Mouse (Mus musculus) erythroid progenitor cell, adult 5-6 weeks (primary cell): ENCODE results near the gene Cdc34b. TPM values are rescaled to one million over a fixed set of nuclear protein-coding genes. Genes with fewer than 3 reads are reported as not detected.

Experiments used
- ATAC-seq: replicated peaks from 2 replicates; pipeline ENCODE4 v1.8.0; 2016; ENCODE audit warnings: moderate number of reproducible peaks, mild to moderate bottlenecking, moderate TSS enrichment, inconsistent platforms; ENCODE audit not compliant: poor library complexity, low FRiP score, severe bottlenecking
- total RNA-seq, 2 experiments: library from RNA; stranded (forward) in 1 of 2; stranded (reverse) in 1 of 2; fragments of 150-400 nt in 1 of 2; fragments of 186-747, 209-891 nt in 1 of 2; gene quantifications; 2 replicates each; pipeline versions ENCODE4 v1.2.3 to v1.2.4; 2015 to 2017; ENCODE audit warnings: low replicate concordance in 2 of 2

The Cdc34b gene
- total RNA-seq, 2 experiments from 2014 or later: 0.15 TPM; not detected in 1

GRCm38 (mm10) chr11:94731229-94731628, 10.4 kb upstream of the Cdc34b start:
- no peak for ATAC-seq

GRCm38 (mm10) chr11:94732773-94733172, 8.8 kb upstream of the Cdc34b start:
- 0 out of 2 replicates have a peak, but pooled peaks have one; percentile 41 for ATAC-seq

- ATAC-seq: no peak
Measured at GRCm38 (mm10) chr11:94735746-94736145, 5.8 kb upstream of the Cdc34b start.

GRCm38 (mm10) chr11:94752946-94753713, 11.5 kb downstream of the Cdc34b start:
- ATAC-seq: no peak

GRCm38 (mm10) chr11:94759916-94760315, 18.3 kb downstream of the Cdc34b start:
- ATAC-seq: no peak

GRCm38 (mm10) chr11:94760364-94760763, 18.8 kb downstream of the Cdc34b start:
- no peak for ATAC-seq

- no peak for ATAC-seq
Measured at GRCm38 (mm10) chr11:94760799-94761198, 19.2 kb downstream of the Cdc34b start.

GRCm38 (mm10) chr11:94762281-94762680, 20.7 kb downstream of the Cdc34b start:
- no peak for ATAC-seq

- no peak for ATAC-seq
Measured at GRCm38 (mm10) chr11:94762775-94763174, 21.2 kb downstream of the Cdc34b start.

GRCm38 (mm10) chr11:94767241-94767640, 25.7 kb downstream of the Cdc34b start:
- no peak for ATAC-seq

GRCm38 (mm10) chr11:94772363-94773055, 30.9 kb downstream of the Cdc34b start:
- ATAC-seq: no peak

- ATAC-seq: 0 out of 2 replicates have a peak, but pooled peaks have one; percentile 26
Measured at GRCm38 (mm10) chr11:94773851-94774250, 32.3 kb downstream of the Cdc34b start.

GRCm38 (mm10) chr11:94774887-94775497, 33.4 kb downstream of the Cdc34b start:
- ATAC-seq: no peak

GRCm38 (mm10) chr11:94782603-94783002, 41.0 kb downstream of the Cdc34b start, which contains the start of gene Tmem92:
Tmem92 (minus strand) TSS chr11:94782703.
- ATAC-seq: no peak

GRCm38 (mm10) chr11:94785247-94785646, 43.7 kb downstream of the Cdc34b start:
- 0 out of 2 replicates have a peak, but pooled peaks have one; percentile 64 for ATAC-seq

GRCm38 (mm10) chr11:94791700-94792099, 50.1 kb downstream of the Cdc34b start:
- ATAC-seq: no peak

Other genes with a start within 250 kb of the Cdc34b start
- not detected in 2 replicates for gene Epn3, start 241.8 kb upstream of the Cdc34b start, total RNA-seq (2015; ENCODE audit: low replicate concordance)
- not detected in 2 replicates for gene Epn3, start 241.8 kb upstream of the Cdc34b start, total RNA-seq (2017; ENCODE audit: low replicate concordance)
- not detected in 2 replicates for gene Mycbpap, start 220.0 kb upstream of the Cdc34b start, total RNA-seq (2015; ENCODE audit: low replicate concordance)
- gene Mycbpap, start 220.0 kb upstream of the Cdc34b start, total RNA-seq (2017; ENCODE audit: low replicate concordance): not detected in 2 replicates
- gene Rsad1, start 192.5 kb upstream of the Cdc34b start, total RNA-seq (2015; ENCODE audit: low replicate concordance): 0.84 TPM in 1 of 2 replicates, not detected in the other
- 0.23 and 0.26 TPM in 2 replicates for gene Rsad1, start 192.5 kb upstream of the Cdc34b start, total RNA-seq (2017; ENCODE audit: low replicate concordance)
- not detected in 2 replicates for gene Chad, start 176.7 kb upstream of the Cdc34b start, total RNA-seq (2015; ENCODE audit: low replicate concordance)
- gene Chad, start 176.7 kb upstream of the Cdc34b start, total RNA-seq (2017; ENCODE audit: low replicate concordance): not detected in 2 replicates
- gene Acsf2, start 139.9 kb upstream of the Cdc34b start, total RNA-seq (2015; ENCODE audit: low replicate concordance): 4.2 and 9.7 TPM in 2 replicates
- 2.3 and 2.5 TPM in 2 replicates for gene Acsf2, start 139.9 kb upstream of the Cdc34b start, total RNA-seq (2017; ENCODE audit: low replicate concordance)
- gene Lrrc59, start 112.0 kb upstream of the Cdc34b start, total RNA-seq (2015; ENCODE audit: low replicate concordance): 11.3 and 20.2 TPM in 2 replicates
- 15.8 and 16.4 TPM in 2 replicates for gene Lrrc59, start 112.0 kb upstream of the Cdc34b start, total RNA-seq (2017; ENCODE audit: low replicate concordance)
- gene Mrpl27, start 88.0 kb upstream of the Cdc34b start, total RNA-seq (2015; ENCODE audit: low replicate concordance): 16.8 and 20.9 TPM in 2 replicates
- gene Mrpl27, start 88.0 kb upstream of the Cdc34b start, total RNA-seq (2017; ENCODE audit: low replicate concordance): 24.5 and 27.2 TPM in 2 replicates
- 3.4 and 15.9 TPM in 2 replicates for gene Eme1, start 87.8 kb upstream of the Cdc34b start, total RNA-seq (2015; ENCODE audit: low replicate concordance)
- 29.4 and 34.9 TPM in 2 replicates for gene Eme1, start 87.8 kb upstream of the Cdc34b start, total RNA-seq (2017; ENCODE audit: low replicate concordance)
- 1.1 and 2.5 TPM in 2 replicates for gene Xylt2, start 64.3 kb upstream of the Cdc34b start, total RNA-seq (2015; ENCODE audit: low replicate concordance)
- gene Xylt2, start 64.3 kb upstream of the Cdc34b start, total RNA-seq (2017; ENCODE audit: low replicate concordance): 0.51 and 2.9 TPM in 2 replicates
- not detected in 2 replicates for gene Gm11541, start 37.3 kb upstream of the Cdc34b start, total RNA-seq (2015; ENCODE audit: low replicate concordance)
- not detected in 2 replicates for gene Gm11541, start 37.3 kb upstream of the Cdc34b start, total RNA-seq (2017; ENCODE audit: low replicate concordance)
- gene Tmem92, start 40.9 kb downstream of the Cdc34b start, total RNA-seq (2015; ENCODE audit: low replicate concordance): not detected in 2 replicates
- not detected in 2 replicates for gene Tmem92, start 40.9 kb downstream of the Cdc34b start, total RNA-seq (2017; ENCODE audit: low replicate concordance)
- 1.4 and 2.1 TPM in 2 replicates for gene Col1a1, start 194.4 kb downstream of the Cdc34b start, total RNA-seq (2015; ENCODE audit: low replicate concordance)
- gene Col1a1, start 194.4 kb downstream of the Cdc34b start, total RNA-seq (2017; ENCODE audit: low replicate concordance): 0.90 and 1.9 TPM in 2 replicates
- not detected in 2 replicates for gene Hils1, start 225.8 kb downstream of the Cdc34b start, total RNA-seq (2015; ENCODE audit: low replicate concordance)
- gene Hils1, start 225.8 kb downstream of the Cdc34b start, total RNA-seq (2017; ENCODE audit: low replicate concordance): not detected in 2 replicates
- not detected in 2 replicates for gene Sgca, start 234.5 kb downstream of the Cdc34b start, total RNA-seq (2015; ENCODE audit: low replicate concordance)
- not detected in 2 replicates for gene Sgca, start 234.5 kb downstream of the Cdc34b start, total RNA-seq (2017; ENCODE audit: low replicate concordance)
- 59.5 and 71.4 TPM in 2 replicates for gene Ppp1r9b, start 249.3 kb downstream of the Cdc34b start, total RNA-seq (2015; ENCODE audit: low replicate concordance)
- 98.2 and 125 TPM in 2 replicates for gene Ppp1r9b, start 249.3 kb downstream of the Cdc34b start, total RNA-seq (2017; ENCODE audit: low replicate concordance)